Mouse (Mus musculus): ENCODE results near the gene Lect2. TPM values are rescaled to one million over a fixed set of nuclear protein-coding genes. Genes with fewer than 3 reads are reported as not detected.

The Lect2 gene
- polyA plus RNA-seq, 1 experiment from 2014 or later = not detected

DNA sequence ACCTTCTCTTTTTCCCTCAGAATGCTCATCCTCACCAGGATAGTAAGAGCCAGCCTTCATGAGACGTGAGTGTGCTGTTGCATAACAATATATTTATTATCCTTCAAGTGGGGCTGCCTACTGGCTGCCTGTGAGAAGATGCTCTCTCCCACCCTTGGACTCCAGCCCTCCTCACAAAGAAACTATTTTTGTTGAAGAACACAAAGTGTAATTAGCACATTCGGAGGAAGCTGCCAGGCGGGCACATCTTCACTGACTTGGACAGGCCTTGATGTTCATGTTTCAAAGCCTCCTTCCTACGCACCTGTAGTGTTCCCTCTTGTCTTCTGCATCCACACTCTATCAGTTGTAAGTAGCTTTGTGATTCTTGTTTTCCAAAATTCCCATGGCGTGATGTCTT, 32.1 kb upstream of the Lect2 start:
- no peaks in the 10 kb centered on the region for H3K9me3 ChIP-seq (ENCODE audit: low read length)
- no peak overlapping the region for H3K27ac ChIP-seq (ENCODE audit: low read length)
- H3K4me2 ChIP-seq (replicated peaks; ENCODE audit: low read depth, low read length) = no peak overlapping the region
- H3K4me3 ChIP-seq (ENCODE audit: low read depth, low read length) = no peak overlapping the region
- TF ChIP-seq EP300 (IDR thresholded peaks at IDR 0.05) = no peak
- no peak for TF ChIP-seq CTCF (IDR thresholded peaks at IDR 0.05)
- DNase-seq (ENCODE audit: low spot score) (no peak), ATAC-seq (no peak)
- WGBS = 72% methylated on average over 5 of the region's 5 CpGs
- H3K27me3 ChIP-seq (replicated peaks; ENCODE audit: insufficient read depth, low read length) = no peaks in the 10 kb centered on the region
- H3K36me3 ChIP-seq (ENCODE audit: insufficient read depth, low read length) = no peaks in the 10 kb centered on the region
- H3K9ac ChIP-seq (replicated peaks; ENCODE audit: low read depth) = no peak overlapping the region
- H3K4me1 ChIP-seq (ENCODE audit: insufficient read depth, low read depth, low read length) = 0 out of 2 replicates have a peak, but pooled peaks cover 5% of the 10 kb centered on the region

DNA sequence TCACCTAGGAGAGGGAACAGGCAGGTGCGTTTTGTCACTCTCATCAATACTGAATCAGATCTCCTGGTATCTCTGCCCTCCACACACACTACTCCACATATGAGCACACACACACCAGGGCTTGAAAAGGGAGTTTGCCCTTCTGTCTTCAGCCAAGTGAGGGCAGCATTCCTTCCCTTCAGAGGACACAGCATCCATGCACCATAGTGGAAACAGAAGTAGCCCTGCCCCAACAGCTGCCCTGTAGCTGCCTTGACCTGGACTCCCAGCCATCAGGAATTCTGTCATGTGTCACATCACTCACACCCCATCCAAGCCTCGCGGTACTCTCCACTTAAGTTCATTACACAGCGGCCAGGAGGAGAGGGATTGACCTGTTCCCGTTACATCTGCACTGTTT, 29.8 kb upstream of the Lect2 start:
- TF ChIP-seq EP300 (IDR thresholded peaks at IDR 0.05) = no peak
- TF ChIP-seq CTCF (IDR thresholded peaks at IDR 0.05) = peak; percentile 58
- Histone ChIP-seq H3K9ac (replicated peaks; ENCODE audit: low read depth) (no peak overlapping the region), H3K27ac (ENCODE audit: low read length) (no peak overlapping the region), H3K4me1 (ENCODE audit: insufficient read depth, low read depth, low read length) (0 out of 2 replicates have a peak, but pooled peaks cover 5% of the 10 kb centered on the region), H3K36me3 (ENCODE audit: insufficient read depth, low read length) (no peaks in the 10 kb centered on the region), H3K4me3 (ENCODE audit: low read depth, low read length) (no peak overlapping the region), H3K9me3 (ENCODE audit: low read length) (no peaks in the 10 kb centered on the region), H3K4me2 (replicated peaks; ENCODE audit: low read depth, low read length) (no peak overlapping the region), H3K27me3 (replicated peaks; ENCODE audit: insufficient read depth, low read length) (no peaks in the 10 kb centered on the region)
- ATAC-seq = no peak
- whole genome bisulfite sequencing = 51% methylated on average over 5 of the region's 5 CpGs
- DNase-seq (ENCODE audit: low spot score) = no peak

DNA sequence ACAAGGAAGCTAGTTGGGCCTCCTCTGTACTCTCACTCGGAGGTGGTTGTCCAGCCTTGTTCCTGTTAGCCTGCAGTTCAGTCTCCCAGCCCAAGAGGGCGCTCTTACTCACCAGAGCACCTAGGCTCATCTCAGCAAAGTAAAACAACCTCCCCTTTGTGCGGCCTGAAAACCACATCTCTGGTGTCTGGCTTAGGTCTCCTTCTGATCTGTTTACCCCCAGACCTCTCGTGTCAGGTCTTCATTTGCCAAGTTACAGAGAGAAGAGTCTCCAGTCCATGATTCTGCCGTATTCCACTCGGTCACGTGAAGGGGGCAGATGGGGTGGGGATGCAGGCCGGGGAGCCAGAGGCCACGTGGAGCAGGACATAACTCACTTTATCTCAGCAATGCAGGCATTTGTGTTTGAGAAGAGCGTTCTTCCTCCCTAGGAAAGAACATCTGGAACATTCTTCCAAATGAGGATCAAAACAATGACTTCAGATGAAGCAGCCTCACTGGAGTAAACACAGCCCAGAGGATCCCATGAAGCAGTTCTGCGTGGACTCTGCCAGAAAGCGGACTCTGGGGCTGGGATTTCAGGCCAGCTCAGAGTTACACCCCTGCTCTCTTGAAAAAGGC, 27.5 kb upstream of the Lect2 start:
- H3K9ac ChIP-seq (replicated peaks; ENCODE audit: low read depth) = no peak overlapping the region
- TF ChIP-seq EP300 (IDR thresholded peaks at IDR 0.05) = peak; percentile 93
- peak; percentile 96 for TF ChIP-seq CTCF (IDR thresholded peaks at IDR 0.05)
- H3K4me1 ChIP-seq (ENCODE audit: insufficient read depth, low read depth, low read length) = 0 out of 2 replicates have a peak, but pooled peaks cover 3% of the 10 kb centered on the region
- H3K36me3 ChIP-seq (ENCODE audit: insufficient read depth, low read length) = no peaks in the 10 kb centered on the region
- H3K4me3 ChIP-seq (ENCODE audit: low read depth, low read length) = no peak overlapping the region
- no peak overlapping the region for H3K4me2 ChIP-seq (replicated peaks; ENCODE audit: low read depth, low read length)
- H3K27ac ChIP-seq (ENCODE audit: low read length) = peak overlapping the region; percentile 62
- H3K27me3 ChIP-seq (replicated peaks; ENCODE audit: insufficient read depth, low read length) = no peaks in the 10 kb centered on the region
- ATAC-seq = peak; percentile 69
- peak; percentile 82 for DNase-seq (ENCODE audit: low spot score)
- H3K9me3 ChIP-seq (ENCODE audit: low read length) = no peaks in the 10 kb centered on the region
- 14% methylated on average over 12 of the region's 12 CpGs for WGBS

GRCm38 (mm10) chr13:56575074-56575473, 26.8 kb upstream of the Lect2 start:
- H3K4me1 ChIP-seq (ENCODE audit: insufficient read depth, low read depth, low read length) = 0 out of 2 replicates have a peak, but pooled peaks cover 3% of the 10 kb centered on the region
- TF ChIP-seq CTCF (IDR thresholded peaks at IDR 0.05) (no peak), EP300 (IDR thresholded peaks at IDR 0.05) (no peak)
- no peak overlapping the region for H3K9ac ChIP-seq (replicated peaks; ENCODE audit: low read depth)
- WGBS = 80% methylated on average over 4 of the region's 4 CpGs
- no peak overlapping the region for H3K4me3 ChIP-seq (ENCODE audit: low read depth, low read length)
- no peaks in the 10 kb centered on the region for H3K9me3 ChIP-seq (ENCODE audit: low read length)
- DNase-seq (ENCODE audit: low spot score) (no peak), ATAC-seq (no peak)
- H3K4me2 ChIP-seq (replicated peaks; ENCODE audit: low read depth, low read length) = no peak overlapping the region
- H3K27ac ChIP-seq (ENCODE audit: low read length) = peak overlapping the region; percentile 62; the same call in 1 of the 2 replicates
- H3K27me3 ChIP-seq (replicated peaks; ENCODE audit: insufficient read depth, low read length) = no peaks in the 10 kb centered on the region
- H3K36me3 ChIP-seq (ENCODE audit: insufficient read depth, low read length) = no peaks in the 10 kb centered on the region

GRCm38 (mm10) chr13:56571645-56572044, 23.3 kb upstream of the Lect2 start:
- DNase-seq (ENCODE audit: low spot score) = peak; percentile 63
- no peak overlapping the region for H3K27ac ChIP-seq (ENCODE audit: low read length)
- H3K27me3 ChIP-seq (replicated peaks; ENCODE audit: insufficient read depth, low read length) = no peaks in the 10 kb centered on the region
- no peaks in the 10 kb centered on the region for H3K9me3 ChIP-seq (ENCODE audit: low read length)
- no peak for TF ChIP-seq EP300 (IDR thresholded peaks at IDR 0.05)
- no peak for TF ChIP-seq CTCF (IDR thresholded peaks at IDR 0.05)
- 0 out of 2 replicates have a peak, but pooled peaks cover 3% of the 10 kb centered on the region for H3K4me1 ChIP-seq (ENCODE audit: insufficient read depth, low read depth, low read length)
- no peaks in the 10 kb centered on the region for H3K36me3 ChIP-seq (ENCODE audit: insufficient read depth, low read length)
- no peak overlapping the region for H3K9ac ChIP-seq (replicated peaks; ENCODE audit: low read depth)
- peak; percentile 27 for ATAC-seq
- H3K4me2 ChIP-seq (replicated peaks; ENCODE audit: low read depth, low read length) = no peak overlapping the region
- WGBS = 44% methylated on average over 8 of the region's 8 CpGs
- no peak overlapping the region for H3K4me3 ChIP-seq (ENCODE audit: low read depth, low read length)

GRCm38 (mm10) chr13:56566336-56566735, 18.0 kb upstream of the Lect2 start:
- ATAC-seq (peak; percentile 61), DNase-seq (ENCODE audit: low spot score) (peak; percentile 30)
- Histone ChIP-seq H3K27ac (ENCODE audit: low read length) (no peak overlapping the region), H3K4me3 (ENCODE audit: low read depth, low read length) (no peak overlapping the region), H3K36me3 (ENCODE audit: insufficient read depth, low read length) (no peaks in the 10 kb centered on the region), H3K4me2 (replicated peaks; ENCODE audit: low read depth, low read length) (no peak overlapping the region), H3K9me3 (ENCODE audit: low read length) (no peaks in the 10 kb centered on the region), H3K4me1 (ENCODE audit: insufficient read depth, low read depth, low read length) (0 out of 2 replicates have a peak, but pooled peaks cover 2% of the 10 kb centered on the region), H3K27me3 (replicated peaks; ENCODE audit: insufficient read depth, low read length) (no peaks in the 10 kb centered on the region), H3K9ac (replicated peaks; ENCODE audit: low read depth) (no peak overlapping the region)
- TF ChIP-seq CTCF (IDR thresholded peaks at IDR 0.05) (no peak), EP300 (IDR thresholded peaks at IDR 0.05) (no peak)
- WGBS = 48% methylated on average over 10 of the region's 10 CpGs

Data from lung, postnatal 0 days (tissue).